Mouse (Mus musculus): Measurements from ENCODE around the gene Ddx19a. TPM values are rescaled to one million over a fixed set of nuclear protein-coding genes. Genes with fewer than 3 reads are reported as not detected.
"Not testable (repeated sequence)": the region's sequence is repeated elsewhere in the genome, so short reads cannot be mapped to it uniquely, and the experiment has no call there.

The Ddx19a gene
- polyA plus RNA-seq, 1 experiment, result 5.8 TPM

DNA sequence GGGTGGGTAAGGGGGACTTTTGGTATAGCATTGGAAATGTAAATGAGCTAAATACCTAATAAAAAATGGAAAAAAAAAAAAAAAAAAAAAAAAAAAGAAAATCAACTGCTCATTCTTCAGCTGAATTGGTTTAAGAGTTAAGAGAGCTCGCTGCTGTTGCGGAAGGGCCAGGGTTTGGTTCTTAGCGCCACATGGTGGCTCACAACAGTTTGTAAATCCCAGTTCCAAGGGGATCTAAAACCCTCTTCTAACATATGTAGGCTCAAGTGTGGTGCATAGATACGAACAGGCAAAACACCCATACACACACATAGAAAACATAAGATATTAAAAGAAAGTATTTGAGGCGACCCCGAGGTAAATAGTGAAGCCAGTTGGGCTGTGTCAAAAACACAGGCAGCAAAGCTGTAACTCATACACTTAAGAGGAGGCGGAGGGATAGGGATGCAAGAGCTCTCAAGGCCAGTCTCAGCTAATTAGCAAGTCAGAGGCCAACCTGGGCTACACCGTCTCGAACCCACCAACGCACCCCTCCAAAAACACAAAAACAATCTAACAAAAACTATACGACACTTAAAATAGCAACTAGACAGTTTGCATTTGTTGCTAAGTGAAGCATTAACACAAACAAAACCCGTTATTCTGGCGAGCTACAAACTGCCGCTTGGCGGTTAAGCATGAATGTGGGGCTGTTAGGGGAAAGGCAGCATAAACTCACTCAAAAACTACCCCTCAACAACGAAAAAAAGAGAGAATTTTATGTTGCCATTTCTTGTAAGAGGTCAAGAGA lies 764 bp downstream of the Ddx19a start:
- H3K4me1 ChIP-seq (ENCODE audit: control insufficient read depth, insufficient read depth, low read length), result peaks cover 5% of the 10 kb centered on the region
- no peaks in the 10 kb centered on the region for H3K27me3 ChIP-seq (ENCODE audit: control insufficient read depth, insufficient read depth, low read length)
- no peak overlapping the region for H3K27ac ChIP-seq (ENCODE audit: control insufficient read depth, insufficient read depth, low read depth, low read length)
- H3K4me3 ChIP-seq (ENCODE audit: control insufficient read depth, low read depth, low read length), result peak overlapping the region; percentile 98
- H3K36me3 ChIP-seq (ENCODE audit: control insufficient read depth, insufficient read depth, low read length), result no peaks in the 10 kb centered on the region; the same call in 1 of the 2 replicates
- no peak for TF ChIP-seq POLR2A (IDR thresholded peaks at IDR 0.05; ENCODE audit: control insufficient read depth, low read depth, low read length)
- TF ChIP-seq CTCF (IDR thresholded peaks at IDR 0.05; ENCODE audit: control insufficient read depth, insufficient read depth, insufficient replicate concordance, low read depth, low read length), result no peak

DNA sequence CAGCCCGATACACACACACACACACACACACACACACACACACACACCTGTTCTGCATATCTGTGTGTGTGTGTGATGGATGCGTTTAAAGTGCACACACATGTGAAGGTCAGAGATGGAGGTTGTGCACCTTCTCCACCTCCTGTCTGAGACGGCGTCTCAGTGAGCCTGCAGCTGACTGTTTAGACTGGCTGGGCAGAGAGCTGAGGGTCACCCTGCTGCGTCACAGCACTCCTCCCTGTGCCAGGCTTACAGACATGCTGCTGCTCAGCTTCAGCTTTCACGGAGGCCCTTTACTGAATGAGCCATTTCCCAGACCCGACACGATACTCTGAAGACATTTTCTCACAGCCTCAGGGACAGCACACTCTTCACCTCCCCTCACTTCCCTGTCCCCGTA lies 7.6 kb downstream of the Ddx19a start:
- H3K27ac ChIP-seq (ENCODE audit: control insufficient read depth, insufficient read depth, low read depth, low read length), result no peak overlapping the region
- no peaks in the 10 kb centered on the region for H3K27me3 ChIP-seq (ENCODE audit: control insufficient read depth, insufficient read depth, low read length)
- no peaks in the 10 kb centered on the region for H3K4me1 ChIP-seq (ENCODE audit: control insufficient read depth, insufficient read depth, low read length)
- H3K36me3 ChIP-seq (ENCODE audit: control insufficient read depth, insufficient read depth, low read length), result peaks cover 2% of the 10 kb centered on the region; the same call in 1 of the 2 replicates
- H3K4me3 ChIP-seq (ENCODE audit: control insufficient read depth, low read depth, low read length), result no peak overlapping the region
- TF ChIP-seq CTCF (IDR thresholded peaks at IDR 0.05; ENCODE audit: control insufficient read depth, insufficient read depth, insufficient replicate concordance, low read depth, low read length), result no peak
- no peak for TF ChIP-seq POLR2A (IDR thresholded peaks at IDR 0.05; ENCODE audit: control insufficient read depth, low read depth, low read length)

DNA sequence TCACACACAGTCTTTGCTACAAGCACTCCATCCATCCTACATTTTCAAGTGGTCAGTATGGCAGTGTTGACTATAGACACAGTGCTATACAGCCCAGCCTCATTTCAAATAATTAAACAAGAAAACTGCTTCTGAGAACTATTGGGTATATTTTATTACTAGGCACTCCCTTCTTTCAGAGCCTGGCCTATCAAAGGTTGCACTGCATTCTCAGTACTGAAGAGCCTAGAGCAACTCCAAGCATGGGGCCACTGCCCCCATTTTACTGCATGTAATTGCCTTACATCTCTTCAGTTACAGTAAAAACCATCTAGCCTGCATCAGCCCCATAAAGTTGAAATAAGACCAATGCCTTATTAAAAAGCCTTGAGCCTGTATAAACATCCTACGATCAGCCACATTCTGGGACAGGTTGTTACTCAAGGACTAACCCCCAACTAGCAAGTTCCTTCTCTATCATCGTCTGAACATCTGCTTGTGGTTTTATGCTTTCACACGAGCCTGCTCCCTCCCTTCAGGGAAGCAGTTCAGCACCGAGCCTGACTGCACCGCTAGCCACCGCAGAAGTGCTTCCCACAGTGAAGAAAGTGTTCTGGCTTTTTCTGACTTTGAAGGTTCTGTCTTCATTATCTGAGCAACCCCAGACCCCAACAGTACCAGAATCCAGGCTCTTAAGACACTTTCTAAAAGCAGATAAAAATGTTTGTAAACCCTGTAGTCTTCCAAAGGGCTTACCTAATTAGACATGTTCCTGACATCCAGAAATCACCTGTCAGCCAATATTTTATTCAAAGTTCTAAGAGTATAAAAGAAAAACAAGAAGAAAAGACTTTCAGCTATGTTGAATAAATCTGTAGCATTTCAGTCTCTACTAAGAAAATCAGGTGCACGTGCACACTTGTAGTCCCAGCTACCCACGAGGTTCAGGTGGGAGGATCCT lies 9.5 kb downstream of the Ddx19a start:
- no peak for TF ChIP-seq POLR2A (IDR thresholded peaks at IDR 0.05; ENCODE audit: control insufficient read depth, low read depth, low read length)
- TF ChIP-seq CTCF (IDR thresholded peaks at IDR 0.05; ENCODE audit: control insufficient read depth, insufficient read depth, insufficient replicate concordance, low read depth, low read length), result no peak
- Histone ChIP-seq H3K27ac (ENCODE audit: control insufficient read depth, insufficient read depth, low read depth, low read length) (no peak overlapping the region), H3K4me1 (ENCODE audit: control insufficient read depth, insufficient read depth, low read length) (no peaks in the 10 kb centered on the region), H3K36me3 (ENCODE audit: control insufficient read depth, insufficient read depth, low read length) (peaks cover 2% of the 10 kb centered on the region; the same call in 1 of the 2 replicates), H3K27me3 (ENCODE audit: control insufficient read depth, insufficient read depth, low read length) (no peaks in the 10 kb centered on the region), H3K4me3 (ENCODE audit: control insufficient read depth, low read depth, low read length) (no peak overlapping the region)

DNA sequence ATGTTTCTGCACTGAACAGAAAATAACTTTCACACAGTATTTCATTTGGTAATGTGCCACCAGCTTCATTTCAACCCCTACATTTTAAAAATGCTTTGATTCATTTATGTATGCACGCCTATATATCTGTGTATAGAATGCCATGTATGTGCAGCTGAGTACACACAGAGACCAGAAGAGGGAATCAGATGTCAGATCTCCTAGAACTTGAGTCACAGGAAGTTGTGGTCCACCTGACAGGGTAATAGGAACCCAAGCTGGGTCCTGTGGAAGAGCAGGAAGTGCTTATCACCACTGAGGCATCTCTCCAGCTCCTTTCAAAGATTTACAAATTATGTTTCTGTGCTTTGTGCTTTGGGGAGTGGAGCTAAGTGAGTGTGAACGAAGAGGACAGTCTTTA lies 16.3 kb downstream of the Ddx19a start:
- H3K27me3 ChIP-seq (ENCODE audit: control insufficient read depth, insufficient read depth, low read length), result no peaks in the 10 kb centered on the region
- no peaks in the 10 kb centered on the region for H3K4me1 ChIP-seq (ENCODE audit: control insufficient read depth, insufficient read depth, low read length)
- H3K27ac ChIP-seq (ENCODE audit: control insufficient read depth, insufficient read depth, low read depth, low read length), result no peak overlapping the region
- H3K36me3 ChIP-seq (ENCODE audit: control insufficient read depth, insufficient read depth, low read length), result peaks cover 3% of the 10 kb centered on the region
- H3K4me3 ChIP-seq (ENCODE audit: control insufficient read depth, low read depth, low read length), result no peak overlapping the region
- TF ChIP-seq CTCF (IDR thresholded peaks at IDR 0.05; ENCODE audit: control insufficient read depth, insufficient read depth, insufficient replicate concordance, low read depth, low read length) (no peak), POLR2A (IDR thresholded peaks at IDR 0.05; ENCODE audit: control insufficient read depth, low read depth, low read length) (no peak)

DNA sequence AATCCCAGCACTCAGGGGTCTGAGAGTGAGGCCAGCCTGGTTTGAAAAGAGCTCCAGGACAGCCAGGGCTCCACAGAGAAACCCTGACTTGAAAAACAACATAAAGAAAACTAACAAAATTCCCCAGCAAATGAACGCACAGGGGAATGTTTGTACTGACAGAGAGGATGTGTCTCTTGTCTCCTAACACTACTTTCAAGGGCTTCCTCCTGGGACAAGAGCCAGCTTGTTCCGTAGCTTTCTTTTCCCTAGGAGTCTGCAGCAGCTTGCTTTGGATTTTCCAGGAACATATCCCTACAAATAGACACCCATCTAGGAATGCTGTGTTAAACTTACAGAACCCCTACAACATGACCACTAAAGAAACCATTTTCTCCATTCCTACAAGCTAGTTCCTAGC lies 19.6 kb downstream of the Ddx19a start:
- H3K4me1 ChIP-seq (ENCODE audit: control insufficient read depth, insufficient read depth, low read length); H3K4me3 ChIP-seq (ENCODE audit: control insufficient read depth, low read depth, low read length); H3K27ac ChIP-seq (ENCODE audit: control insufficient read depth, insufficient read depth, low read depth, low read length); H3K27me3 ChIP-seq (ENCODE audit: control insufficient read depth, insufficient read depth, low read length); H3K36me3 ChIP-seq (ENCODE audit: control insufficient read depth, insufficient read depth, low read length): not testable (repeated sequence)

DNA sequence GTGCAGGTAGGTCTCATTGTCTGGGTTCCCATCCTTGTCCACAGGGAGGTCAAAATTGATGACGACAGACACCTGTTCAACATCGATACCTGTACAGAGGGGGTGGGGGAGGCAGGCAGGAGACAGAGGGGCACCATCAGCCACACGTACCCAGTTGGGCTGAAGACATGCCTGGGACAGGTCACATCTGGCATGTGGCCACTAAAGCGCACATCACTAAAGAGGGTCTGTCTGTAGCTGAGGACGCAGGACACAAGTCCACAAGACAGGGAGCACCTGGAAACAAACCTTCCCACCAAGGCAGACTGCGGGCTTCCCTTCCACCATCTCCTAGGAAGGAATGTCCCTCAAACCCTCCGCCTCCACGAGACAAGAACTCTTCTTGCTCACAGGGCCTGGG lies 21.1 kb downstream of the Ddx19a start:
- H3K27ac ChIP-seq (ENCODE audit: control insufficient read depth, insufficient read depth, low read depth, low read length); H3K27me3 ChIP-seq (ENCODE audit: control insufficient read depth, insufficient read depth, low read length); H3K4me1 ChIP-seq (ENCODE audit: control insufficient read depth, insufficient read depth, low read length); H3K36me3 ChIP-seq (ENCODE audit: control insufficient read depth, insufficient read depth, low read length); H3K4me3 ChIP-seq (ENCODE audit: control insufficient read depth, low read depth, low read length): not testable (repeated sequence)

DNA sequence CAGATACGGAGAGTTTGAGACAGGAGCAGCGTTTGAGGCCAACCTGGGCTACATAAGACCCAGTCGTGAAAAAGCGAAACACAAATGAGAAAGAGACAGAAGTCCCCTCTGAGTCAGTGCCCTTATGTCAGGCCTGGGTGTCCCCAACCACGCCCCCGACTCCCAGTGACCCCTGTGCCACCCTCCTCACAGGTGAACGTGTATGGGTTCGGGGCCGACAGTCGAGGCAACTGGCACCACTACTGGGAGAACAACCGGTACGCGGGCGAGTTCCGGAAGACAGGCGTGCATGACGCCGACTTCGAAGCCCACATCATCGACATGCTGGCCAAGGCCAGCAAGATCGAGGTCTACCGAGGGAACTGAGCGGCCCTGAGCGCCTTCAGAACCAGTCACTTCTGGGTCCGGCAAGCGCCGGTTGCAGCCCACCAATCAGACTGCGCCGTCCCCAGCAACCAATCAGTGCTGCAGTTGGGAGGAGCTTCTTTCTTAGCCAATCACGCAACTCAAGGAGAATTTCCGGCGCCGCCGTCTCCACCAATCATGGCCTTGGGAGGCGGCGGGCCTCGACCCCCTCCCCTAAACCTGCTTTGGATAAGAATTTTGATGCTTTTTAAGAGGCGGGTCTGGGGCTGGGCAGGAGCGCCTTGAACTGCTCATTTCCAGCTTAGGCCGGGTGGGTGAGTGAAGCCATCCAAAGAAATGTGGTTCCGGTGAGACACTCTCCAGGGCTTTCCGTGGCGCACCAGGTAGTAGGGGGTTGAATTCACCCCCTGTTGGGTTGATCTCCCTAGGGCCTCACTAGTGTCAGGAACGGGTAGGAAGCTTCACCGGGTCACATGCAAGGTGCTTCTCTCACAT lies 27.5 kb downstream of the Ddx19a start:
- H3K4me1 ChIP-seq (ENCODE audit: control insufficient read depth, insufficient read depth, low read length), result peaks cover 13% of the 10 kb centered on the region
- H3K36me3 ChIP-seq (ENCODE audit: control insufficient read depth, insufficient read depth, low read length), result peaks cover 2% of the 10 kb centered on the region
- H3K4me3 ChIP-seq (ENCODE audit: control insufficient read depth, low read depth, low read length), result peak overlapping the region; percentile 98
- H3K27me3 ChIP-seq (ENCODE audit: control insufficient read depth, insufficient read depth, low read length), result no peaks in the 10 kb centered on the region
- TF ChIP-seq CTCF (IDR thresholded peaks at IDR 0.05; ENCODE audit: control insufficient read depth, insufficient read depth, insufficient replicate concordance, low read depth, low read length), result no peak
- peak; percentile 95 for TF ChIP-seq POLR2A (IDR thresholded peaks at IDR 0.05; ENCODE audit: control insufficient read depth, low read depth, low read length)
- peak overlapping the region; percentile 95 for H3K27ac ChIP-seq (ENCODE audit: control insufficient read depth, insufficient read depth, low read depth, low read length)

All from testis, adult 2 months (tissue).